Mouse (Mus musculus): Measurements from ENCODE around the gene Mtus2. TPM values are rescaled to one million over a fixed set of nuclear protein-coding genes. Genes with fewer than 3 reads are reported as not detected.
"Not testable (repeated sequence)": the region's sequence is repeated elsewhere in the genome, so short reads cannot be mapped to it uniquely, and the experiment has no call there.

Gene Mtus2
- polyA plus RNA-seq, 1 experiment from 2014 or later: 17.9 TPM

DNA sequence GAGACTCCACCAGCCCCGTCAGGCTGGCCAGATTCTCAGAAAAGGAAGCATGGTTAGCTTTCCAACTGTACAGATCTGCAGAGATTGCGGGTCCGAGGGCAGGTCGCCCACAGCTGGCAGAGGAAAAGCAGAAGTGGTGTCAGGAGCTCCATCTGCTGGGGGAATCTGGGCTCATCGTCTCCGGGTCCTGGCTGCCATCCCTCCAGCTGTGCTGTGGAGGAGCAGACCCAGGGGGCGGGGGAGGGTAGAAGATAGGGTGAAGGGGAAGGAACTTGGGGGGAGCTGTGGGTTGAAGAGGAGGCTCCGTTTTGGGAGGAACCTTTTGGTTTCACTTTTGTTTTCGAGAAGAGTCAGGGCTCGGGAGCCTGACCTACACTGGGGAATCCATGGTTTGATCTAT is 353.7 kb downstream of the Mtus2 start:
- no peak for ATAC-seq
- H3K36me3 ChIP-seq (ENCODE audit: control insufficient read depth, insufficient read depth): 0 out of 2 replicates have a peak, but pooled peaks cover 3% of the 10 kb centered on the region
- H3K9ac ChIP-seq (replicated peaks; ENCODE audit: low read depth, low read length): no peak overlapping the region
- H3K4me1 ChIP-seq (replicated peaks; ENCODE audit: control insufficient read depth, insufficient read depth, low read length): no peaks in the 10 kb centered on the region
- H3K27ac ChIP-seq (ENCODE audit: low read length): no peak overlapping the region
- no peak overlapping the region for H3K4me2 ChIP-seq (ENCODE audit: low read length)
- H3K4me3 ChIP-seq (replicated peaks; ENCODE audit: low read length): no peak overlapping the region
- 73% methylated on average over 10 of the region's 10 CpGs for WGBS
- no peaks in the 10 kb centered on the region for H3K27me3 ChIP-seq (replicated peaks; ENCODE audit: control insufficient read depth, insufficient read depth, low read length)
- H3K9me3 ChIP-seq (ENCODE audit: control insufficient read depth, low read length): no peaks in the 10 kb centered on the region

- ATAC-seq: no peak
- H3K4me2 ChIP-seq (ENCODE audit: low read length): no peak overlapping the region
- 54% methylated on average over 2 of the region's 2 CpGs for WGBS
Observed at GRCm38 (mm10) chr5:148312443-148312842, 355.3 kb downstream of the Mtus2 start.

GRCm38 (mm10) chr5:148314931-148315330 is 357.8 kb downstream of the Mtus2 start:
- no peaks in the 10 kb centered on the region for H3K27me3 ChIP-seq (replicated peaks; ENCODE audit: control insufficient read depth, insufficient read depth, low read length)
- no peak overlapping the region for H3K9ac ChIP-seq (replicated peaks; ENCODE audit: low read depth, low read length)
- H3K4me1 ChIP-seq (replicated peaks; ENCODE audit: control insufficient read depth, insufficient read depth, low read length): no peaks in the 10 kb centered on the region
- no peak for ATAC-seq
- 0 out of 2 replicates have a peak, but pooled peaks cover 3% of the 10 kb centered on the region for H3K36me3 ChIP-seq (ENCODE audit: control insufficient read depth, insufficient read depth)
- no peaks in the 10 kb centered on the region for H3K9me3 ChIP-seq (ENCODE audit: control insufficient read depth, low read length)
- H3K4me3 ChIP-seq (replicated peaks; ENCODE audit: low read length): no peak overlapping the region
- H3K4me2 ChIP-seq (ENCODE audit: low read length): no peak overlapping the region
- WGBS: 91% methylated on average over 5 of the region's 5 CpGs
- no peak overlapping the region for H3K27ac ChIP-seq (ENCODE audit: low read length)

More at GRCm38 (mm10) chr5:148312443-148312842, 355.3 kb downstream of the Mtus2 start:
- no peaks in the 10 kb centered on the region for H3K27me3 ChIP-seq (replicated peaks; ENCODE audit: control insufficient read depth, insufficient read depth, low read length)
- no peaks in the 10 kb centered on the region for H3K4me1 ChIP-seq (replicated peaks; ENCODE audit: control insufficient read depth, insufficient read depth, low read length)
- H3K4me3 ChIP-seq (replicated peaks; ENCODE audit: low read length): no peak overlapping the region
- no peak overlapping the region for H3K27ac ChIP-seq (ENCODE audit: low read length)
- H3K9me3 ChIP-seq (ENCODE audit: control insufficient read depth, low read length): no peaks in the 10 kb centered on the region
- H3K9ac ChIP-seq (replicated peaks; ENCODE audit: low read depth, low read length): no peak overlapping the region
- 0 out of 2 replicates have a peak, but pooled peaks cover 3% of the 10 kb centered on the region for H3K36me3 ChIP-seq (ENCODE audit: control insufficient read depth, insufficient read depth)

GRCm38 (mm10) chr5:148325317-148325885 is 368.3 kb downstream of the Mtus2 start:
- peak; percentile 10; the same call in 1 of the 2 replicates for ATAC-seq
- H3K27ac ChIP-seq (ENCODE audit: low read length): no peak overlapping the region
- H3K36me3 ChIP-seq (ENCODE audit: control insufficient read depth, insufficient read depth): no peaks in the 10 kb centered on the region
- H3K4me2 ChIP-seq (ENCODE audit: low read length): no peak overlapping the region
- no peak overlapping the region for H3K9ac ChIP-seq (replicated peaks; ENCODE audit: low read depth, low read length)
- H3K4me3 ChIP-seq (replicated peaks; ENCODE audit: low read length): no peak overlapping the region
- WGBS: 44% methylated on average over 4 of the region's 4 CpGs
- H3K27me3 ChIP-seq (replicated peaks; ENCODE audit: control insufficient read depth, insufficient read depth, low read length): no peaks in the 10 kb centered on the region
- no peaks in the 10 kb centered on the region for H3K4me1 ChIP-seq (replicated peaks; ENCODE audit: control insufficient read depth, insufficient read depth, low read length)
- H3K9me3 ChIP-seq (ENCODE audit: control insufficient read depth, low read length): no peaks in the 10 kb centered on the region

DNA sequence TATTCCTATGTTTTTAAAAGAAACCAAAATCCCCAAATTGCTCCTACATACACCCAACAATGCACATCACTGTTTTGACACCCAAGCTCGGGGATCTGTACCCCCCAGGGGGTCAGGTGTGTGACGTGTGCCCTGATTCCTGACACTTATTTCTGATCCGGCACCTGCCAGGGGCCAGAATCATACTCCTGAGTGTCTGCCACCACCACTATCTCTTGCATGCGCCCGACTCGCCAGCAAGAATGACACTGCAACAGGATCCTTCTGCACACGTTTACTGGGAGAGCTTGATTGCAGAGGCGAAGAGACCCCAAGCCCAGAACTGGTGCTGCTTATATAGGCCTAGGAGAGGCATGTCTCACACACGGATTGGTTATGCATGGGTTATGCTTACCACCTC is 369.2 kb downstream of the Mtus2 start:
- not testable (repeated sequence) for H3K9ac ChIP-seq (replicated peaks; ENCODE audit: low read depth, low read length); H3K9me3 ChIP-seq (ENCODE audit: control insufficient read depth, low read length); H3K27ac ChIP-seq (ENCODE audit: low read length); H3K4me3 ChIP-seq (replicated peaks; ENCODE audit: low read length); H3K4me1 ChIP-seq (replicated peaks; ENCODE audit: control insufficient read depth, insufficient read depth, low read length); ATAC-seq; H3K27me3 ChIP-seq (replicated peaks; ENCODE audit: control insufficient read depth, insufficient read depth, low read length); H3K4me2 ChIP-seq (ENCODE audit: low read length); H3K36me3 ChIP-seq (ENCODE audit: control insufficient read depth, insufficient read depth)
- WGBS: 91% methylated on average over 9 of the region's 9 CpGs

DNA sequence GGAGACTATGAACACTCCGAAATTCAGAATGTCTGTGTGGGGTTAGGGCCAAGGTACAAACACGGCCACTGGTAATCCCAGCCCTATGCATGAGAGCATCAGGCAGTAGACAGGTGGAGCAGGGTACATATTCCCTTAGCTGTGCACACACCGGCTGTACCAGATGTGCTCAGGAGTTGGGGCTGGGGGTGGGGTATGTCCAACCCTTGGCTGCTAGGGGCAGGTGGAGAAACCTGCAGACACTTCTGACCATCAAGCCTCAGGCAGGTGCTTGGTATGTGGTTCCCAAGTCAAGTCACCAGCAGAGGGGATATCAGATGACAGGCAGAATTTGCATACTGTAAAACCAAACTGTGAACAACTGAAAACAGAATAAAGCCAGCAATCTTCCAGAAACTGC is 371.9 kb downstream of the Mtus2 start:
- no peaks in the 10 kb centered on the region for H3K27me3 ChIP-seq (replicated peaks; ENCODE audit: control insufficient read depth, insufficient read depth, low read length)
- no peak overlapping the region for H3K4me3 ChIP-seq (replicated peaks; ENCODE audit: low read length)
- H3K4me2 ChIP-seq (ENCODE audit: low read length): no peak overlapping the region
- WGBS: 93% methylated on average over 3 of the region's 3 CpGs
- no peak overlapping the region for H3K27ac ChIP-seq (ENCODE audit: low read length)
- peaks cover 2% of the 10 kb centered on the region; the same call in 1 of the 2 replicates for H3K36me3 ChIP-seq (ENCODE audit: control insufficient read depth, insufficient read depth)
- H3K9me3 ChIP-seq (ENCODE audit: control insufficient read depth, low read length): no peaks in the 10 kb centered on the region
- no peak overlapping the region for H3K9ac ChIP-seq (replicated peaks; ENCODE audit: low read depth, low read length)
- 0 out of 2 replicates have a peak, but pooled peaks cover 3% of the 10 kb centered on the region for H3K4me1 ChIP-seq (replicated peaks; ENCODE audit: control insufficient read depth, insufficient read depth, low read length)
- no peak for ATAC-seq

DNA sequence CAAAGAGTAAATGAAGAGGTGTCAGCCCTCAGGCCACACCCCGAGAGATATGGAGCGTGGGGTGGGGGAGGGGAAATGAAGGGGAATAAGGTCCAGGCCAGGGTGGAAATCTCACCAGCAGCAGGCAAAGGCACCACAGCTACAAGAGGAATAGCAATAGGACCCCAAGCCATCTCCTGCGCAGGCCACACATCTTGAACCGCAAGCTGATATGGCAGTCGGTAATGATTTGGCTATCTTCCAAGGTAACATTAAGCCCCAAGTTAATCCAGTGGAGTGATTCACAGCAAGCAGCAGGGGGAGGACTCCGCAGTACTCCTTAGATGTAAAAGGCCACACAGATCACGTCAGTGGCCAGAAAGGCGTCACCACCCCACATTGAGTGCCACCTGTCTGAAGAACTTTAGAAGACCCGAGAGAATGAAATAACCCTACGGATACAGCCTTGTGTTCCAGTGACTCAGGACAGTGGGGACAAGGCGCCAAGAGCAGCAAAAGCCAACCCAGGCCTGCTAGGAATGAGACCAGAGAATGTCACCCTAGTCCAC is 374.2 kb downstream of the Mtus2 start:
- no peak overlapping the region for H3K4me3 ChIP-seq (replicated peaks; ENCODE audit: low read length)
- 68% methylated on average over 11 of the region's 11 CpGs for WGBS
- no peak overlapping the region for H3K4me2 ChIP-seq (ENCODE audit: low read length)
- no peak overlapping the region for H3K27ac ChIP-seq (ENCODE audit: low read length)
- H3K9me3 ChIP-seq (ENCODE audit: control insufficient read depth, low read length): no peaks in the 10 kb centered on the region
- 0 out of 2 replicates have a peak, but pooled peaks cover 3% of the 10 kb centered on the region for H3K4me1 ChIP-seq (replicated peaks; ENCODE audit: control insufficient read depth, insufficient read depth, low read length)
- H3K27me3 ChIP-seq (replicated peaks; ENCODE audit: control insufficient read depth, insufficient read depth, low read length): no peaks in the 10 kb centered on the region
- peaks cover 5% of the 10 kb centered on the region for H3K36me3 ChIP-seq (ENCODE audit: control insufficient read depth, insufficient read depth)
- ATAC-seq: no peak
- H3K9ac ChIP-seq (replicated peaks; ENCODE audit: low read depth, low read length): no peak overlapping the region

DNA sequence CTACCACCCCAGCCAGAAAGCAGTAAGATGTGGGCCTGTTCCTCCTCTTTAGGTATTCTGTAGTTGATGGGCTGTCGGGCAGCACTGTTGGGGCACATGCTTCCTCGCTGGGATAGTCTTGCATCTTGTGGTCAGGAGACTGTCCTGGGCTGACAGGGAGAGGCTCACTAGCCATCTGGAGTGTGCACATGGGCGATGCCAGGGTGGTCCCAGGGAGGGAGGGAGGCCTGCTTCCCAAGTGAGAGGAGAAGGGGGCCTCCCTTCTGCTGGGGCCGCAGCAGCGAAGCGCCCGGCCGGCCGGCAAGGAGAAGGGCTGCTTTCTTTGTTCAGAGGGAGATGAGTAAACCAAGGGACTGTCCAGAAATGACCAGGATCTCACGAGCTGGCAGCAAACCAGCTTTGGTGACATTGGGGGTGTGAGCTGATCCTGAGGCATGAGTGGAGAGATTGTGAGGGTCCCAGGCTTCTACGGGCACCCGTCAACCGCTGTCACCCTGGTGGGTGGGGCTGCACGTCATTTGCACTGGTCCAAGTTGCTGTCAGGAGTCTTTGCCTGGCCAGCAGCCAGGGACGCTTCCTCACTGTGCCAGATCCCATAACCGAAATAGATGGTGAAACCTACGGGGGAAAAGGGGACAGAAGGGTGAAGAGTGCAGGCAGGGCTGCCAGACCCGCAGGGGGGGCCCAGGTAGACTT is 375.0 kb downstream of the Mtus2 start:
- ATAC-seq: peak; percentile 29; the same call in 1 of the 2 replicates
- Histone ChIP-seq H3K27me3 (replicated peaks; ENCODE audit: control insufficient read depth, insufficient read depth, low read length) (no peaks in the 10 kb centered on the region), H3K4me2 (ENCODE audit: low read length) (no peak overlapping the region), H3K4me1 (replicated peaks; ENCODE audit: control insufficient read depth, insufficient read depth, low read length) (0 out of 2 replicates have a peak, but pooled peaks cover 3% of the 10 kb centered on the region), H3K4me3 (replicated peaks; ENCODE audit: low read length) (no peak overlapping the region), H3K36me3 (ENCODE audit: control insufficient read depth, insufficient read depth) (peaks cover 5% of the 10 kb centered on the region), H3K27ac (ENCODE audit: low read length) (no peak overlapping the region), H3K9me3 (ENCODE audit: control insufficient read depth, low read length) (no peaks in the 10 kb centered on the region), H3K9ac (replicated peaks; ENCODE audit: low read depth, low read length) (no peak overlapping the region)
- 79% methylated on average over 17 of the region's 18 CpGs for WGBS

DNA sequence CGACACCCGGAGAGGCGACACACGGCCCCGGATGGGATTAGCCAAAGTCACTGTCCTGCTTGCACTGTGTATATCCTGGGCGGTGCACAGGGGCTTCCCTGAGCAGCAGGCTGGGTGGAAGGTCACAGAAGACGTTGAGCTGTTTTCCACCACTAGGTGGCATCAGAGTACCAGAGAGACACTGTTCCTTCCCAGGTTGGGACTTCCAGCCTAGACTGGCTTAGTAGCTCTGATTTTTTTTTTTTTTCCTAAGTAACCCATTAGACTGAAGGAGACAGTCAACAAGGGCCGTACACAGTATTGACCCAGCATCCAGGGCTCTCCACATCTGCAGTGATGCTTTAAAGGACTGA is 375.5 kb downstream of the Mtus2 start:
- ATAC-seq: peak; percentile 82
- Histone ChIP-seq H3K9me3 (ENCODE audit: control insufficient read depth, low read length) (no peaks in the 10 kb centered on the region), H3K4me2 (ENCODE audit: low read length) (no peak overlapping the region), H3K4me1 (replicated peaks; ENCODE audit: control insufficient read depth, insufficient read depth, low read length) (0 out of 2 replicates have a peak, but pooled peaks cover 3% of the 10 kb centered on the region), H3K4me3 (replicated peaks; ENCODE audit: low read length) (no peak overlapping the region), H3K27me3 (replicated peaks; ENCODE audit: control insufficient read depth, insufficient read depth, low read length) (no peaks in the 10 kb centered on the region), H3K9ac (replicated peaks; ENCODE audit: low read depth, low read length) (no peak overlapping the region), H3K36me3 (ENCODE audit: control insufficient read depth, insufficient read depth) (peaks cover 5% of the 10 kb centered on the region), H3K27ac (ENCODE audit: low read length) (no peak overlapping the region)
- 29% methylated on average over 8 of the region's 8 CpGs for WGBS
